In the genomic region with DNA sequence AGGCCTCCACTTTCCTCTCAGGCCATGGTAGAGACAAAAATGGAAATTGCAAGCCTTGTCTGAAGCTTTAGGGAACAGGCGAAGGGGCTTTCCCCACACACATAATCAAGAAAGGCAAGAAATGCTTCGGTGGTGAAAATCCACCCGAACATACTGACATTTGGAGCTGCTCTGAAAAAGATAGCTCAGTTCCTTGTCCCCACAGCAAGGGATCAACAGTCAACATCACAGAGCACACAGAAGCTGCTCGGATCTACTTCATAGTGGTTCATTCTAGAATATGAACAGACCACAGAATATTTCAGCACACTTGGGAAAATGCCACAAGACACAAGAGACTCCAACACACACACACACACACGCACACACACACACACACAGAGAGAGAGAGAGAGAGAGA, we compare ENCODE assay signal across 28 mouse cellular contexts. TPM values are rescaled to one million over a fixed set of nuclear protein-coding genes. Genes with fewer than 3 reads are reported as not detected.
DNase-seq lines count a peak whose midpoint lies in the region; ATAC-seq and TF ChIP-seq lines count a peak whose summit lies in the region.
"Had no signal": no experiment of that assay in that cellular context is flagged by ENCODE, and none has a peak within 500 bp of the region (broad histone marks: within the 10 kb centered on the region; RNA-seq: fewer than 3 reads in every experiment).

No protein-coding gene starts in this region.

- TF ChIP-seq EP300 in liver, postnatal 0 days (IDR thresholded peaks at IDR 0.05; ENCODE audit: low read depth) = no peak

- 0 out of 2 replicates have a peak overlapping the region, but pooled peaks have one; percentile 9 for H3K4me2 ChIP-seq in liver, postnatal 0 days (ENCODE audit: low read depth, low read length)
- no peak overlapping the region for H3K4me2 ChIP-seq in forebrain, embryonic 13.5 days
- H3K4me2 ChIP-seq: forebrain, embryonic 15.5 days; heart, embryonic 13.5 days; hindbrain, embryonic 12.5 days; limb, embryonic 15.5 days; lung, embryonic 15.5 days; midbrain, embryonic 13.5 days; neural tube, embryonic 13.5 days had no signal

- H3K4me3 ChIP-seq in bone marrow, adult 2 months (replicated peaks; ENCODE audit: control insufficient read depth, low read depth, low read length) = no peak overlapping the region
- H3K4me3 ChIP-seq in liver, postnatal 0 days (ENCODE audit: low read depth, low read length) = no peak overlapping the region
- H3K4me3 ChIP-seq in forebrain, embryonic 13.5 days = no peak overlapping the region
- H3K4me3 ChIP-seq: forebrain, embryonic 15.5 days; heart, adult 2 months; heart, embryonic 13.5 days; hindbrain, embryonic 12.5 days; limb, embryonic 15.5 days; lung, embryonic 15.5 days; midbrain, embryonic 13.5 days; neural tube, embryonic 13.5 days had no signal

- H3K36me3 ChIP-seq in liver, postnatal 0 days (replicated peaks; ENCODE audit: insufficient read depth, low read length) = no peaks in the 10 kb centered on the region
- H3K36me3 ChIP-seq in forebrain, embryonic 13.5 days (ENCODE audit: poor library complexity, severe bottlenecking) = no peaks in the 10 kb centered on the region
- H3K36me3 ChIP-seq: forebrain, embryonic 15.5 days; heart, embryonic 13.5 days; hindbrain, embryonic 12.5 days; limb, embryonic 15.5 days; lung, embryonic 15.5 days; neural tube, embryonic 13.5 days had no signal

- H3K4me1 ChIP-seq in bone marrow, adult 2 months (ENCODE audit: control insufficient read depth, insufficient read depth, low read length) = no peaks in the 10 kb centered on the region; the same call in 1 of the 2 replicates
- no peaks in the 10 kb centered on the region for H3K4me1 ChIP-seq in liver, postnatal 0 days (ENCODE audit: insufficient read depth)
- H3K4me1 ChIP-seq in forebrain, embryonic 13.5 days = no peaks in the 10 kb centered on the region
- H3K4me1 ChIP-seq: forebrain, embryonic 15.5 days; heart, embryonic 13.5 days; hindbrain, embryonic 12.5 days; limb, embryonic 15.5 days; lung, embryonic 15.5 days; midbrain, embryonic 13.5 days; neural tube, embryonic 13.5 days had no signal

- peak; percentile 86 for DNase-seq in heart, adult 11 months
- no peak for DNase-seq in heart, postnatal 25 days (ENCODE audit: low spot score)
- no peak for DNase-seq in liver, postnatal 0 days
- no peak for DNase-seq in left cerebral cortex, postnatal 25 days (ENCODE audit: low spot score in 2 of 2)
- DNase-seq: adrenal gland, postnatal 36 days; cerebellum, adult 2 months; cerebellum, postnatal 25 days; embryo, embryonic 11 days; gastrocnemius, postnatal 14 days; heart, adult 2 months; heart, postnatal 14 days; kidney, postnatal 4 days; layer of hippocampus, adult 9-11 months; left cerebral cortex, postnatal 4 days; lung, postnatal 4 days; thymus, postnatal 25 days had no signal

- H3K9me3 ChIP-seq in liver, postnatal 0 days (ENCODE audit: low read length) = peaks cover 5% of the 10 kb centered on the region; the same call in 1 of the 2 replicates
- H3K9me3 ChIP-seq in forebrain, embryonic 13.5 days (replicated peaks) = 0 out of 2 replicates have a peak, but pooled peaks cover 9% of the 10 kb centered on the region
- H3K9me3 ChIP-seq: forebrain, embryonic 15.5 days; hindbrain, embryonic 12.5 days; limb, embryonic 15.5 days; lung, embryonic 15.5 days had no signal

- TF ChIP-seq CTCF in bone marrow, adult 2 months (IDR thresholded peaks at IDR 0.05; ENCODE audit: control insufficient read depth, insufficient read depth, low read length) = no peak
- no peak for TF ChIP-seq CTCF in liver, postnatal 0 days (IDR thresholded peaks at IDR 0.05; ENCODE audit: low read depth)

- no peak for TF ChIP-seq POLR2A in bone marrow, adult 2 months (IDR thresholded peaks at IDR 0.05; ENCODE audit: borderline replicate concordance, control insufficient read depth, low read depth, low read length)

- ATAC-seq in liver, postnatal 0 days = no peak
- 0 out of 2 replicates have a peak, but pooled peaks have one; percentile 1 for ATAC-seq in neutrophil, adult 5-6 weeks (ENCODE audit: extremely low read depth, insufficient number of reproducible peaks, low FRiP score, poor library complexity, severe bottlenecking)
- no peak for ATAC-seq in forebrain, embryonic 13.5 days
- ATAC-seq: forebrain, embryonic 15.5 days; intestine, postnatal 0 days; midbrain, embryonic 13.5 days; Patski had no signal

- no peak overlapping the region for H3K9ac ChIP-seq in liver, postnatal 0 days (replicated peaks)
- no peak overlapping the region for H3K9ac ChIP-seq in forebrain, embryonic 13.5 days
- H3K9ac ChIP-seq: forebrain, embryonic 15.5 days; heart, embryonic 13.5 days; hindbrain, embryonic 12.5 days; limb, embryonic 15.5 days; lung, embryonic 15.5 days; midbrain, embryonic 13.5 days; neural tube, embryonic 13.5 days had no signal

- H3K27me3 ChIP-seq in liver, postnatal 0 days (ENCODE audit: insufficient read depth, low read length) = no peaks in the 10 kb centered on the region
- H3K27me3 ChIP-seq in forebrain, embryonic 13.5 days = no peaks in the 10 kb centered on the region
- H3K27me3 ChIP-seq: forebrain, embryonic 15.5 days; heart, embryonic 13.5 days; hindbrain, embryonic 12.5 days; limb, embryonic 15.5 days; lung, embryonic 15.5 days; midbrain, embryonic 13.5 days; neural tube, embryonic 13.5 days had no signal

- intact Hi-C loops in heart, postnatal 25 days (cut with DNase I) = no loop called here
- intact Hi-C loops in left cerebral cortex, postnatal 25 days (cut with DNase I) = no loop called here

- H3K27ac ChIP-seq in bone marrow, adult 2 months (ENCODE audit: control insufficient read depth, insufficient read depth, low read depth, low read length, poor library complexity) = peak overlapping the region; percentile 82
- peak overlapping the region; percentile 59; the same call in 1 of the 2 replicates for H3K27ac ChIP-seq in liver, postnatal 0 days (ENCODE audit: low read depth)
- H3K27ac ChIP-seq in forebrain, embryonic 13.5 days = no peak overlapping the region
- H3K27ac ChIP-seq: forebrain, embryonic 15.5 days; heart, adult 2 months; heart, embryonic 13.5 days; hindbrain, embryonic 12.5 days; limb, embryonic 15.5 days; lung, embryonic 15.5 days; midbrain, embryonic 13.5 days; neural tube, embryonic 13.5 days had no signal

- 10% methylated on average over 5 of the region's 5 CpGs for WGBS in bone marrow, adult 2 months
- 43% methylated on average over 5 of the region's 5 CpGs for WGBS in liver, postnatal 0 days (ENCODE audit: insufficient replicate concordance)
- 87% methylated on average over 5 of the region's 5 CpGs for WGBS in forebrain, embryonic 13.5 days

RNA-seq across cellular contexts. Expression of gene Tbc1d8, which starts 14.6 kb away (rescaled TPM):
- 1 to 10 TPM; 5.6 to 6.3 TPM for total RNA-seq in heart, postnatal 25 days (2021)
- polyA plus RNA-seq in bone marrow, adult 2 months (2011; ENCODE audit: insufficient read depth, insufficient read length, low replicate concordance, missing spikeins) = 31.6 and 151 TPM in 2 replicates
- 7.2 and 8.8 TPM in 2 replicates for polyA plus RNA-seq in liver, postnatal 0 days (2015; fragmentation: Nextera tagmentation; extraction: Ambion mirVana)
- total RNA-seq in neutrophil, adult 5-6 weeks (2017) = 13.3 and 14.6 TPM in 2 replicates
- total RNA-seq in left cerebral cortex, postnatal 25 days (2021) = 10 to 100 TPM; 14.2 to 23.3 TPM
- polyA plus RNA-seq in forebrain, embryonic 13.5 days (2015; fragmentation: Nextera tagmentation; extraction: Ambion mirVana) = 6.1 and 6.9 TPM in 2 replicates

RNA-seq across cellular contexts. Expression of gene Cnot11, which starts 41.6 kb away (rescaled TPM):
- total RNA-seq in heart, postnatal 25 days (2021) = 10 to 100 TPM; 12.9 to 14.7 TPM
- polyA plus RNA-seq in bone marrow, adult 2 months (2011; ENCODE audit: insufficient read depth, insufficient read length, low replicate concordance, missing spikeins) = 17.5 and 18.8 TPM in 2 replicates
- polyA plus RNA-seq in liver, postnatal 0 days (2015; fragmentation: Nextera tagmentation; extraction: Ambion mirVana) = 5.9 and 7.7 TPM in 2 replicates
- 20.6 and 22.5 TPM in 2 replicates for total RNA-seq in neutrophil, adult 5-6 weeks (2017)
- total RNA-seq in left cerebral cortex, postnatal 25 days (2021) = 10 to 100 TPM; 24.4 to 24.6 TPM
- 15.9 and 17.2 TPM in 2 replicates for polyA plus RNA-seq in forebrain, embryonic 13.5 days (2015; fragmentation: Nextera tagmentation; extraction: Ambion mirVana)
